Mouse (Mus musculus) embryo, embryonic 10.5 days (tissue): ENCODE measurements around the gene Tmem116.

Experiments used
- DNase-seq: peaks from one replicate; pipeline ENCODE4 v3.0.0-alpha.2; 2015; ENCODE audit warnings: low spot score

Tmem116 gene

GRCm38 (mm10) chr5:121451644-121452025, at the start of gene Tmem116:
Gene Tmem116 (plus strand): TSS chr5:121451893.
- peak; percentile 75 for DNase-seq

GRCm38 (mm10) chr5:121407856-121408255, 43.8 kb upstream of the Tmem116 start:
- no peak for DNase-seq

GRCm38 (mm10) chr5:121410975-121411374, 40.7 kb upstream of the Tmem116 start:
- DNase-seq: no peak

DNA sequence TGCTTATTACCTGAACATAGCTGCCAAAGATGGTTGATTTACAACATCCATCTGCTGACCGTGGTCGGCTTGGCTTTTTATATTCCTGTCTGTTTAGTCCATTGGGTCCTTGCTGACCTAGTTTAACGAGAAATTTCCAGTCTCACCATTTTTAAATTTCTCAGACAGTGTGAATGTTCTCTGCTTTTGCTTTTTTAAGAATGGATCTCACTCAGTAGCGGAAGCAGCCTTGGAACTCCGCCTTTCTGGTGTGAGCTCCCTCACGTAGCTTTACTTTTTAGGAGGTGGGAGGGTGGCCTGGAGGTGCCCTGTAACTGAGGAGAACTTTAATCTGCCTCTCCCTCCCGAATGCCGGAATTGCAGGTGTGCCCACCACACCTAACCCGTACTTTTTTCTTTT, 31.0 kb upstream of the Tmem116 start:
- DNase-seq: no peak

DNA sequence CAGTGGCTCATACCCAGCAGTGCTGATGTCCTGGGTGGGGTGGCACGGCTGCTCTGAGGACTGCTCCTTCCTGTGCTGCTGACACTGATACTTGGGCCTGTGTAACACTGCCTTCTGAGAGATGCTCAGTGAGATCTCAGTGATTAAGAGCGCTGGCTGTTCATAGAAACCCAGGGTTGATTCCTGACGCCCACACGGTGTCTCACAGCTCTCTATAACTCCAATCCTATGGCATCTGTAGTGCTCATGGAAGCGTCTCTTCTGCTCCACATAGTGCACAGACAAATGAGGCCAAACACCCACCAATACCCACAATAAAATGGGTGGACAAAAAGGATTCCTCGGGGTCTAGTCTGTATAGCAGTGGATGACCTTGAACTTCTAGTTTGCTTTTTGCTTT, 28.9 kb upstream of the Tmem116 start:
- no peak for DNase-seq

DNA sequence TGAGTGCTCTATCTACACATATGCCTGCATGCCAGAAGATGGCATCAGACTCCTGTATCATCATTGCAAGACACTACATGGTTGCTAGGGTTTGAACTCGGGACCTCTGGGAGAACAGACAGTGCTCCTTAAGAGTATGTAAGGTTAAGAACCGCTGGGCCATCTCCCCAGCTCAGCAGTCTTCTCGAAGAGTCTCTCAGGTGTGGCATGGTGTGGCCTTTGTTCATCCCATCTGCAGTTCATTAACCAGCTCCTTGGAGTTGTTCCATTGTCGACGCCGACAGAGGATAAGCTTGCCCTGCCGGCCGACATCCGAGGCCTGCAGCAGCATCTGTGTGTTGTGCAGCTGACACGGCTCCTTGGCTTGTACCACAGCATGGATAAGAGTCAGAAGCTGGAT, 28.4 kb upstream of the Tmem116 start:
- DNase-seq: no peak

DNA sequence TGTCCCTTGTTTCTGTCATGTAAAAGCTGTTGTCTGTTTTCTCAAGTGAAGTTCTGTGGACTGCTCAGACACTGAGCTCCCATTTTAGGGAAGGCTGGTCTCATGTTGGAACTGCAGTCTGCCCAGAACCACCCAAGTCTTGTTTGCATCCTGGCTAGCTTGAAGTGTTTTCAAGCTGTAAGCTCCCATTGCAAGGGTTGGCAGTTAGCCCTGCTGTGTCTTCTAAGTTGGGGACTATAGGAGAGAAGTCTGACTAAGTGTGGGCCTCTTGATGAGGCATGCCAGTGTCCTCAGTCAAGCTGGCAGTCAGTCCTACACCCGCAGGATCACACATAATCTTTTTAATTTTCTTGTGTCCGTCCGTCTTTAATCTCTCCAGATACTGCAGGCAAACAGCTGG, 22.7 kb upstream of the Tmem116 start:
- no peak for DNase-seq

GRCm38 (mm10) chr5:121438131-121438530, 13.6 kb upstream of the Tmem116 start:
- DNase-seq: no peak

DNA sequence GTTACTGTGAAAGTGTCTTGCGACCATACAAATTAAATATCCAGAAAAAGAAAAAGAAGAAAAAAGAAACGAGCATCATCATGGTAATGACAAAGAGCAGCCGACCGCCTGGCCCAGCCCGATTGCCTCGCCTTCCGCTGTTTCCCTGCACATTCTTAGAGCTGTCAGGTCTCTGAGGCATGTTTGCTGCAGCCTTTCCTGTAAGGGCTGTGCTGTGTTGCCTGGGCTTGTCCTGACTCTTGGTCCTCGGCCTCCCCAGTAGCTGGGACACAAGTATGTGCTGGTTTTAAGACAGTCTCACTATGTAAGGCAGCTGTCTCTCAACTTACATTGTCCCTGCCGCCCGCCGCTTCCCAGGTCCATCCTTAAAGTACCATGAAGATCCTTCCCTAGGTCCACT, 12.9 kb upstream of the Tmem116 start:
- no peak for DNase-seq

- peak; percentile 70 for DNase-seq
Observed at GRCm38 (mm10) chr5:121443548-121443947, 8.1 kb upstream of the Tmem116 start.

GRCm38 (mm10) chr5:121444870-121445269, 6.8 kb upstream of the Tmem116 start:
- no peak for DNase-seq

GRCm38 (mm10) chr5:121448450-121448849, 3.2 kb upstream of the Tmem116 start:
- no peak for DNase-seq

DNA sequence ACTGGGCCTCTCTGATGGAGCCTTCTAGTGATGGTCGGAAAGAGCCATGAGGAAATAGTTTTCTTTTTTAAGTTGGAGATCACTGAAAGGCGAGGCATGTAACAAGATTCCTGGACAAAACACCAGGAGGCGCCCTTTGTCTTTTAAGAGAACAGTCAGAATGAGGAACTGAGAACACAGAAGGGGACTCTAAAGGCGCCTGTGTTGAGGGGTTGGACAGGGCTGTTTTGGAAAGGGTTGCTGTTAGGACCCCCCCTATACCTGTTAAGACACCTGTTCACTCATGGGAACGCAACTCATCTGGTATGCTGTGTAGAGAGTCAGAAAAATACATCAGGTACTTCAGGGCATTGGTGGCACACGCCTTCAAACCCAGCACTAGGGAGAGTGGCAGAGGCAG, 1.7 kb upstream of the Tmem116 start:
- DNase-seq: peak; percentile 74

GRCm38 (mm10) chr5:121450476-121450875, 1.2 kb upstream of the Tmem116 start:
- DNase-seq: no peak

DNA sequence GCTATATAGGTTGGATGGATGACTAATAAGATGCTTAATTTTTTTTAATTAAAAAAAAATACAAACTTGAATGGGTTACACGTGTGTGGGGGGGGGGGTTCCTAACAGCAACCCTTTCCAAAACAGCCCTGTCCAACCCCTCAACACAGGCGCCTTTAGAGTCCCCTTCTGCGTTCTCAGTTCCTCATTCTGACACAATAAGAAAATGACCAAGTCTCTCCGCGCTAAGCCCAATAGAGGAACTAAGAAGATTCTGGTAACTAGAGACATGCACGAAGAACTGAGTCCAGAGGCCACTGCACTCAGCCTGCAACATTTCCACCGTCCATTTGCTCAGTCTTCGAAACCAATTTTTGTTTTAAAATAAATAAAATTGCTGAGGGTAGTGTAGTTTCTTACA, 490 bp upstream of the Tmem116 start:
- DNase-seq: no peak

DNA sequence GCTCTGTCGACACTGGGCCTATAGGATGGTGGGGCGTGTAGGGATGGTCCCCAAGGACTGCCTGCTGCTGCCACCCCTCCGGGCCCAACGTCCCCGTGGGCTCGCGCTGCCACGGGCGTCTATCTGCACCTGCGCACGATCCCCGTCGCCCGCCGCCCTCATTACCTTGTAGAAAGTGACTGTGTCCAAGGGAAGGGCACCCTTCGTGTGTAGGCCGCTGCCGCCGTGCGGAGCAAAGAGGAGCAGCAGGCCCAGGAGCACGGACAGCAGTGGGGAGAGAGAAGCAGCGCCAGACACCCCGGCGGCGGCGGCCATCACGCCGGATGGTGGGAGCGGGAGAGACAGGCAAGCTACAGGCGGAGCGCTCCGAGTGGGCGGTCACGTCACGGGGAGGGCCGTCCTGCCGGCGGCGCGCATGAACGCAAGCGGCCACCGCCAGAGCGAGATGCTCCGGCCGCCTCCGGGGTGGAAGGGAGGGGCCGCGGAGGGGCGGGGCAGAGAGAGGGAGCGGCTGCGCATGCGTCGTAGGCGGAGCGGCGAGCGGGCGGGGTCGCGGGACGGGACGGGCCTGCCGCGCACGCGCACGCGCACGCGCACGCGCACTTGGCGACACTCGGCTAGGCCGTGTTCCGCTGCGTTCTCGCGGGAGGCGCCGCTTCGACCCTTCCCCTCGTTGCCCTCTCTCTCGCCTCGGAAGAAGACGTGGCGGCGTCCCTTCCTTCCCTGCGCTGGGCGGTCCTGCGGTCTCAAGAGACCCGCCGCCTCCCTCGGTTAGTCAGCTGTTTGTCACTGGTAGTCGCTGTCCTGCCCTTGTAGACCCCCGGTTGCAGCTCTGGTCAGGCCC, 555 bp downstream of the Tmem116 start, which contains the start of gene Erp29:
TSS of gene Erp29 (minus strand) at position 481 of the 844 bp plus-strand sequence.
- DNase-seq: peak; percentile 95

- no peak for DNase-seq
Observed at GRCm38 (mm10) chr5:121452906-121453305, 1.2 kb downstream of the Tmem116 start.

DNA sequence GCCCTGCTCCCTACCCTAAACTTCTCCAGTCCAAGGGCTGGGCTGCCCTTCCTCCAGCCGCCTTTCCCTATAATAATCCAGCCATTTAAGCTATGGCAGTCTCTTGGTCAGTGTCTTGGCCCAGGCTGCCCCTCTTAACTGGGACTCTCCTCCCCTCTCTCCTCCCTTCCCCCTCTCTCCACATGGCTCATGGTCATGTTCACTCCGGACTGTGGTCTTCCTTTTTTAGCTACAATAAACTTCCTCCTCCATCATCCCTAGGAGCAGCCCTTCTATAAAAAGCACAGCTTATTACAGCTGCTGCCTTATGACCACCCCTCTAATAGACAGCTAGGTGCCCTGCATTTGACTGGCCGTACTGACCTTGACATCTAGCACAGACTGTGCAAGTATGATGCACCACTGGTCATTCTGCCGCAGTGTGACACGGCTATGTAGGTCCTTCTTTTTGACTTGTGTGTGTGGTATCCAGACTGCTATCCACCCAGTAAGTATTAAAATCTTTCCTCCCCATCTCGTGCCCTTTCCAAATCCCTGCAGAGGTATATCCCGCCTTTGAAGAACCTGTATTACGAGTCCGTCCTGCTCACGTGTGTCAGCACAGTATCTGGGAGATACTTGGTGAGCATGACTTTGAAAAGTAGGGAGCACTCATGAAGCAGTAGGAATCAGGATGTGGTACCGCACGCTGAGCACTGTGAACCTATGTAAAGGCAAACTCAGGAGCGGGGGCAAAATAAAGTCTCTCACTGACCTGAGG, 2.2 kb downstream of the Tmem116 start:
- DNase-seq: no peak

- no peak for DNase-seq
Observed at GRCm38 (mm10) chr5:121454503-121454782, 2.8 kb downstream of the Tmem116 start.

DNA sequence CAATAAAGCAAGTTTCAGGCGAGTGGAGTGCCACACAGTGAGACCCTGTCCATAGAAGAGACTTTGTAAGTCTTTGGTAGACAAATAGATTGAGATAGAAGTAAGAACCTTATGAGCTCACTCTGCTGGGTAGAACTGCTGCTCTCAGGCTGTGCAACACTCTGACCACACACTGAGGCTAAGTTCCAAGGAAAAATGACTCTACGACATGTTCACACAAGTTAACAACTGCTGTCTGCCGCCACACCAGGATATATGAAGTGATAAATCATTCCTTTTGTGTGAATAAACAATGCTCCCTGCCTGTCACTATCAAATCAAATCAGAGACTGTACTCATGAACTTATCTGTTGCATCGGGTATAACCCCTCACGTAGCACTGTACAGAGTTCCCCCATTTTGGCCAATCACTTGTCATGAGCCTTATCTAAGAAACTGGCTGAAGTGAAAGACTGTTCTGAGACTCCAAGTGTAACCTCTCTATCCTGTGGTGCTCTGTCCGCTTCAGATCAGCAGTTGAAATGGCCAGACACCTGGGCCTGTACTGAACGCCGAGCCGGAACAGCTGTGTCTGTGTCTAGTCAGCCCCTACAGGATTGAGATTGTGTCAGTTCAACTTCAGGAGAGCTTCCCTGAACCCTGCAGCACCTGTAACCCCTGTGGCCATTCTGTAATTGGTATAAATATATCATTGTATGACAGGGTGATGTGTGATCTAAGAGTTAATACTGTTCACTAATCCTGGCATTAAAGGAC, 4.0 kb downstream of the Tmem116 start:
- no peak for DNase-seq

DNA sequence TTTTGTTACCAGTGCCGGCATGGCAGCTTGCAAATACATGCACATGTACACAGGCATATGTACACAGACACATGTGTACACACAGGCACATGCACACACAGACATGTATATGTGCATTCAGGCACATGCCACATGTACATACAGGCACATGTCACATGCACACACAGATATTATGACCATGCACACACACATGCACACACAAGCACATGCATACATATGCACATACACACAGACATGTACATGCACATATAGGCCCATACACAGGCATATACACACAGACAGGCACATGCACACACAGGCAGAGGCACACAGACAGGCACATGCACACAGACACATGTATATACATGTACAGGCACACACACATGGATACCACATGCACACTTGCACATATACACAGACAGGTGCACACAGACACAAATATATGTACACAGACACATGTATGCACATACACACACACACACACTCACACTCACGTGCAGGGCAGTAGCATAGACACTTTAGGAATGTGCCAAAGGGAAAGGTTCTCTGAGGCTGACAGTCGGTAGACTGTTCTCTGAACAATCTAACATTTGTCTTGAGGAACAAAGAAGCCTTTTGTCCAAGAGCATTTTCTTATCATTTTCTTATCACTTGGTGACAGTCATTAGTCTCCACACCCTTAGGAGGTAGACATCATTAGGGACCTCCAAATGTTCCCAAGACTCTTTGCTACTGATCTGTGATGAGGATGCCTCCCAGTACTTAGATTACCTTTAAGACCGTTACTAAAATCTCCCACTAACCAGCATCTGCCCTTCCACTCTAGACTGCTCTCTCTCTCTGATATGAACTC, 9.9 kb downstream of the Tmem116 start:
- DNase-seq: no peak

- no peak for DNase-seq
Observed at GRCm38 (mm10) chr5:121462171-121462502, 10.4 kb downstream of the Tmem116 start.
